Mouse (Mus musculus) cerebral cortex, adult 2 months (tissue): ENCODE results near the gene Vmn2r49.

ENCODE experiments used
- WGBS: fragments of 180-500 bp; shearing (Covaris S2); methylation state at CpG from one replicate; pipeline ENCODE4 v1.1.7; 2018; 5-methylcytosine and 5-hydroxymethylcytosine counted together

The Vmn2r49 gene

DNA sequence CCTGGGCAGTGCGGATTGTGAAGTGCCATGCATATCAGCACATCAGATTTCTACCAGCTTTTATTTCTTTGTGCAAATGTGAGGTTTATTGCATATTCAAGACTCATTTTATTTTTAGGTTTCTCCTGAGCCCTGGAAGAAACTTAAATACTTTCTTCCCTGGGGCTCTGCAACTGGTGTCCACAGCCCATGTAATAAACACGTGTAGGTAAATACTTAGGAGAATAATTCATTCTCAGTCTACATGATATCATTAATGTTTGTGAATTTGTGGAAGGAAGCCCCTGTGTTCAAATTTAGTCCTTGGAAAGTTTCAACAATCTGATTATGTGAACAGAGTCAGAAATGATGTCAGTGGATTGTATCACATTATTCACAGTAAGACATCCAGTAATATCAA lies at the start of gene Vmn2r49:
Gene Vmn2r49 (minus strand): TSS at position 101 of the 400 bp plus-strand sequence.
- 80% methylated on average over 1 of the region's 2 CpGs for WGBS

DNA sequence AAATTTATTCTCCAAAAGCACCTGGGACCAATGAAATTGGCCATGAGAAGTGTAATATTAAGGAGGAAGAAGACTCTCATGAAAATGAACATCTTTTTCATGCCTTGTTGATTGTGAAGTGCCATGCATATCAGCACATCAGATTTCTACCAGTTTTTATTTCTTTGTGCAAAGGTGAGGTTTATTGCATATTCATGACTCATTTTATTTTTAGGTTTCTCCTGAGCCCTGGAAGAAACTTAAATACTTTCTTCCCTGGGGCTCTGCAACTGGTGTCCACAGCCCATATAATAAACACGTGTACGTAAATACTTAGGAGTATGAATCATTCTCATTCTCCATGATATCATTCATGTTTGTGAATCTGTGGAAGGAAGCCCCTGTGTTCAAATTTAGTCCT lies 38.6 kb downstream of the Vmn2r49 start, which contains the start of gene Vmn2r48:
Gene Vmn2r48 (minus strand): TSS at position 101 of the 400 bp plus-strand sequence.
- WGBS: 76% methylated on average over 2 of the region's 2 CpGs
